Comparison of ENCODE assay signal across 10 mouse cellular contexts in genomic region chr8:66913616-66914536, GRCm38 (mm10). TPM values are rescaled to one million over a fixed set of nuclear protein-coding genes. Genes with fewer than 3 reads are reported as not detected.
DNase-seq lines count a peak whose midpoint lies in the region; ATAC-seq and TF ChIP-seq lines count a peak whose summit lies in the region.
"Had no signal": no experiment of that assay in that cellular context is flagged by ENCODE, and none has a peak within 500 bp of the region (broad histone marks: within the 10 kb centered on the region; RNA-seq: fewer than 3 reads in every experiment).

No protein-coding gene starts in this region.

- no peak overlapping the region for H3K4me3 ChIP-seq in intestine, postnatal 0 days (ENCODE audit: low read depth, low read length)
- no peak overlapping the region for H3K4me3 ChIP-seq in intestine, embryonic 15.5 days (replicated peaks)
- no peak overlapping the region for H3K4me3 ChIP-seq in lung, adult 2 months (replicated peaks; ENCODE audit: extremely low read depth, low read depth, low read length)
- H3K4me3 ChIP-seq in midbrain, embryonic 16.5 days (ENCODE audit: low read depth, low read length): no peak overlapping the region
- H3K4me3 ChIP-seq: embryonic facial prominence, embryonic 13.5 days; liver, embryonic 15.5 days had no signal

- H3K9me3 ChIP-seq in intestine, postnatal 0 days (ENCODE audit: control insufficient read depth): no peaks in the 10 kb centered on the region
- no peaks in the 10 kb centered on the region for H3K9me3 ChIP-seq in intestine, embryonic 15.5 days
- no peaks in the 10 kb centered on the region for H3K9me3 ChIP-seq in midbrain, embryonic 16.5 days (replicated peaks; ENCODE audit: control insufficient read depth, low read length, poor library complexity, severe bottlenecking)
- H3K9me3 ChIP-seq: embryonic facial prominence, embryonic 13.5 days; liver, embryonic 15.5 days had no signal

- DNase-seq in adipocyte (ENCODE audit: low spot score): peak; percentile 8
- peak; percentile 10 to 17 for DNase-seq in gastrocnemius, postnatal 36 days
- peak; percentile 28 for DNase-seq in lung, adult 2 months
- peak; percentile 47 for DNase-seq in thymus, postnatal 0 days (ENCODE audit: low spot score)

- 64% methylated on average over 14 of the region's 14 CpGs for WGBS in intestine, postnatal 0 days
- WGBS in intestine, embryonic 15.5 days: 66% methylated on average over 14 of the region's 14 CpGs
- WGBS in lung, adult 2 months: 57% methylated on average over 14 of the region's 14 CpGs
- WGBS in midbrain, embryonic 16.5 days: 75% methylated on average over 14 of the region's 14 CpGs

- no peaks in the 10 kb centered on the region for H3K4me1 ChIP-seq in intestine, postnatal 0 days (replicated peaks; ENCODE audit: control insufficient read depth, insufficient read depth, low read length)
- H3K4me1 ChIP-seq in intestine, embryonic 15.5 days (replicated peaks): no peaks in the 10 kb centered on the region
- no peaks in the 10 kb centered on the region for H3K4me1 ChIP-seq in lung, adult 2 months (ENCODE audit: control insufficient read depth, insufficient read depth, low read length)
- H3K4me1 ChIP-seq in midbrain, embryonic 16.5 days (ENCODE audit: control insufficient read depth, insufficient read depth, low read length): peaks cover 4% of the 10 kb centered on the region; the same call in 1 of the 2 replicates
- H3K4me1 ChIP-seq: embryonic facial prominence, embryonic 13.5 days; liver, embryonic 15.5 days had no signal

- intact Hi-C loops in gastrocnemius, postnatal 36 days (cut with DNase I): loop anchor here (5.0 kb wide), 1 partner anchor 212 kb away; no protein-coding TSS in a partner anchor

- H3K27me3 ChIP-seq in intestine, postnatal 0 days (replicated peaks; ENCODE audit: control insufficient read depth, insufficient read depth, low read length): no peaks in the 10 kb centered on the region
- H3K27me3 ChIP-seq in intestine, embryonic 15.5 days (replicated peaks): no peaks in the 10 kb centered on the region
- H3K27me3 ChIP-seq in midbrain, embryonic 16.5 days (ENCODE audit: control insufficient read depth, insufficient read depth, low read depth, low read length): no peaks in the 10 kb centered on the region
- H3K27me3 ChIP-seq: embryonic facial prominence, embryonic 13.5 days; liver, embryonic 15.5 days had no signal

- peak; percentile 51 for TF ChIP-seq CTCF in intestine, postnatal 0 days (IDR thresholded peaks at IDR 0.05; ENCODE audit: low read depth)
- peak; percentile 55 for TF ChIP-seq CTCF in lung, adult 2 months (IDR thresholded peaks at IDR 0.05; ENCODE audit: insufficient read depth, low read length)

- no peak overlapping the region for H3K4me2 ChIP-seq in intestine, postnatal 0 days (replicated peaks; ENCODE audit: low read depth)
- no peak overlapping the region for H3K4me2 ChIP-seq in intestine, embryonic 15.5 days (replicated peaks)
- H3K4me2 ChIP-seq in midbrain, embryonic 16.5 days (ENCODE audit: low read length): no peak overlapping the region
- H3K4me2 ChIP-seq: embryonic facial prominence, embryonic 13.5 days; liver, embryonic 15.5 days had no signal

- ATAC-seq in intestine, postnatal 0 days: no peak
- ATAC-seq in intestine, embryonic 15.5 days: no peak
- ATAC-seq in CD4-positive, CD25-positive, alpha-beta regulatory T cell, adult 4 months: peak; percentile 80
- no peak for ATAC-seq in midbrain, embryonic 16.5 days

- H3K27ac ChIP-seq in intestine, postnatal 0 days (ENCODE audit: low read depth, low read length): no peak overlapping the region
- H3K27ac ChIP-seq in intestine, embryonic 15.5 days: no peak overlapping the region
- H3K27ac ChIP-seq in midbrain, embryonic 16.5 days (ENCODE audit: low read length): no peak overlapping the region
- H3K27ac ChIP-seq: embryonic facial prominence, embryonic 13.5 days; liver, embryonic 15.5 days had no signal

- H3K36me3 ChIP-seq in intestine, postnatal 0 days (ENCODE audit: control insufficient read depth, insufficient read depth): no peaks in the 10 kb centered on the region
- H3K36me3 ChIP-seq in intestine, embryonic 15.5 days: no peaks in the 10 kb centered on the region
- no peaks in the 10 kb centered on the region for H3K36me3 ChIP-seq in midbrain, embryonic 16.5 days (ENCODE audit: control insufficient read depth, insufficient read depth, low read length)
- H3K36me3 ChIP-seq: embryonic facial prominence, embryonic 13.5 days; liver, embryonic 15.5 days had no signal

- no peak for TF ChIP-seq POLR2A in lung, adult 2 months (IDR thresholded peaks at IDR 0.05; ENCODE audit: borderline replicate concordance, extremely low read depth, low read depth, low read length)

- H3K9ac ChIP-seq in intestine, postnatal 0 days (ENCODE audit: low read depth, low read length): no peak overlapping the region
- H3K9ac ChIP-seq in intestine, embryonic 15.5 days: no peak overlapping the region
- H3K9ac ChIP-seq in midbrain, embryonic 16.5 days (ENCODE audit: low read depth, low read length): no peak overlapping the region
- H3K9ac ChIP-seq: embryonic facial prominence, embryonic 13.5 days; liver, embryonic 15.5 days had no signal

RNA-seq across cellular contexts. Expression of gene Naf1, which starts 53.9 kb away (rescaled TPM):
- 2.2 and 2.5 TPM in 2 replicates for polyA plus RNA-seq in intestine, postnatal 0 days (2015; fragmentation: Nextera tagmentation; extraction: Ambion mirVana)
- polyA plus RNA-seq in intestine, embryonic 15.5 days (2015; fragmentation: Nextera tagmentation; extraction: Ambion mirVana): 2.9 and 3.4 TPM in 2 replicates
- 1 to 10 TPM; 1.1 to 2.2 TPM for polyA plus RNA-seq in CD4-positive, CD25-positive, alpha-beta regulatory T cell, adult 4 months (2017; shearing (Covaris generic))
- total RNA-seq in gastrocnemius, postnatal 36 days (2021): 1 to 10 TPM; 2.7 to 3.6 TPM
- 5.1 and 9.7 TPM in 2 replicates for polyA plus RNA-seq in lung, adult 2 months (2012; rRNA removed)
- polyA plus RNA-seq in thymus, postnatal 0 days (2015; fragmentation: Nextera tagmentation; extraction: Ambion mirVana): 4.6 and 5.0 TPM in 2 replicates
- 1.5 and 1.6 TPM in 2 replicates for polyA plus RNA-seq in midbrain, embryonic 16.5 days (2015; fragmentation: Nextera tagmentation; extraction: Ambion mirVana)
